Mouse (Mus musculus): ENCODE measurements at regions not wholly inside any gene's neighbourhood (a gene's known extent, or its start where the extent isn't known, plus 50 kb on each side); places are given as distances from the start of the nearest gene placed in this dataset.
A peak's percentile ranks its signal among the peaks of the same experiment; 100 is the strongest.

DNA sequence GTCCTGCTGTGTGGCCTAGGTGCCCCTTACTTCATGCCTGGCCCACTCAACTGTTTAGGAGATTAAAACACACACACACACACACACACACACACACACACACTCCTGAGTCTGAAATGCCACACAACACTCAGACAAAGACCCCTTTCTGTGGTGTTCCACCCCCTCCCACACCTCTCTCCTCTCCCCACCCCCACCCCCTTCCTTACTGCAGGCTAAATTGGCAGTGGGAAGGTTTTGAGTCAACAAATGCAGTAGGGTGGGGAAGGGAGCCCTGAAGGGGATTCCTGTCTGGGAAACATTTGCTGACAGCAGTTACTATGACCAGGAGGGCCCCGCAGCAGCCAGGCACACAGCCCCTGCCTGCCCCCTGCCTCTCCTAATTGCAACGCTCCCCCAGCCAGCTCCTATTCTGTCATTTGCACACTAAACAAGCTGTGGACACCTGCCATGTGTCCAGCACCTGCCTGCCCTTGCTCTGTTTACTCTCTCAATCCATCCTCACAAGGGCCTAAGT is 69.5 kb downstream of the Ephb3 start:
- no peak for DNase-seq (ENCODE audit: low read depth, low spot score)

GRCm38 (mm10) chr16:21277789-21278342 is 73.3 kb downstream of the Ephb3 start:
- DNase-seq (ENCODE audit: low read depth, low spot score), result no peak

GRCm38 (mm10) chr16:21278387-21278786 is 73.8 kb downstream of the Ephb3 start:
- DNase-seq (ENCODE audit: low read depth, low spot score), result no peak

DNA sequence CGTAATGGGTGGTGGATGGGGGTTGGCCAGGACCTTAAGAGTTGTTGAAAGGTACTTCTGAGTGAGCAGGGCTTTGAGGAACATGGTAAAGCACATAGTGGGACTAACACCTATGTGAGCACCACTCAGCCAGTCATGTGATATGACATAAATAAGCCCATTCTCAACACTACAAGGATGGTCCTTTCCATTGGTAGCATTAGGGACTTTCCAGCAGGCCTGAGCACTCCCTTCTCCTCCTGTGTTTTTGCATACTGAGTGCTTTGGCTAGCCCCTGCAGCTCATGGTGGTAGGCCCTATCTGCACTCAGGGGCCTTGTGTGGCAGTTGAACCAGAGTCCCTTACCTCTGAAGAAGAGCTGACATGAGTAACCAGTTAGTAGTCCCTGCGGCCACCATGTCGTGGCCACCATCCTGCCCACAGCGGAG is 75.7 kb downstream of the Ephb3 start:
- DNase-seq (ENCODE audit: low read depth, low spot score), result no peak

- no peak for DNase-seq (ENCODE audit: low read depth, low spot score)
Measured at GRCm38 (mm10) chr16:21281958-21282730, 77.6 kb downstream of the Ephb3 start.

DNA sequence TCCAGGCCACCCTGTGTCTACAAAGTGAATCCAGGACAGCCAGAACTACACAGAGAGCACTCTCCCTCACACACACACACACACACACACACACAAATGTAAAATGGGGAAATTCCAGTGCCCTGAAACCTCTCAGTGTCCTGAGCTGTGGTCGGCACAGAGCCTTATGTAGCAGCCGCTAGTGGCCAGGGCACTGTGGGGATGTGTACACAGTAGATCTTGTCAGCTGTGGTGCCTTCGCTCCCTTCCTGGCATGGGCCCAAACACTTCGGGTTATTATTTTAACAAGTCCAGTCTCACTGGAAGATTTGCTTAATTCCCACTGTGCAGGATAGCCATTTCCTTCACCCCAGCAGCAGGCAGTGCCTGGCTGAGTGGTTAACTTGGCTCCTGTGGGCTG is 81.5 kb downstream of the Ephb3 start:
- no peak for DNase-seq (ENCODE audit: low read depth, low spot score)

DNA sequence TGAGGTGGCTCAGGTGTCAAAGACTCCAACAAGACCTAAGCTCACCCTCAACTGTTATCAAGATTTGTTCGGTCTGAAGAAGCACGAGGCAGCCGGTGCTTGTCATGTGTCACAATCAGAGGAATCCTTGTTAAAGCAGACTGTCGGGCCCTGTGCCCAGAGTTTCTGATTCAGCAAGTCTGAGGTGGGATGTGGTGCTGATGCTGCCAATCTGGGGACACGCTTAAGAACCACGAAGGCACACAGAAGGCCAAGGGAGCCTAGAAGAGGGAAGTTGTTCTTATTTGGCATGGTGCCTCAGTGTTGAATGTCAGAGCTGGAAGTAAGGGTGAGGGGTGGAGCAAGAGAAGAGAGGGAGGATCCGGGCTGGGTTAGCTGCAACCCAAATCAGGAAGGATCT is 85.0 kb downstream of the Ephb3 start:
- DNase-seq (ENCODE audit: low read depth, low spot score), result peak; percentile 74

- DNase-seq (ENCODE audit: low read depth, low spot score), result no peak
Measured at GRCm38 (mm10) chr16:21293010-21293409, 88.5 kb downstream of the Ephb3 start.

- DNase-seq (ENCODE audit: low read depth, low spot score), result no peak
Measured at GRCm38 (mm10) chr16:21293569-21293968, 89.0 kb downstream of the Ephb3 start.

- DNase-seq (ENCODE audit: low read depth, low spot score), result no peak
Measured at GRCm38 (mm10) chr16:21294677-21295411, 90.3 kb downstream of the Ephb3 start.

DNA sequence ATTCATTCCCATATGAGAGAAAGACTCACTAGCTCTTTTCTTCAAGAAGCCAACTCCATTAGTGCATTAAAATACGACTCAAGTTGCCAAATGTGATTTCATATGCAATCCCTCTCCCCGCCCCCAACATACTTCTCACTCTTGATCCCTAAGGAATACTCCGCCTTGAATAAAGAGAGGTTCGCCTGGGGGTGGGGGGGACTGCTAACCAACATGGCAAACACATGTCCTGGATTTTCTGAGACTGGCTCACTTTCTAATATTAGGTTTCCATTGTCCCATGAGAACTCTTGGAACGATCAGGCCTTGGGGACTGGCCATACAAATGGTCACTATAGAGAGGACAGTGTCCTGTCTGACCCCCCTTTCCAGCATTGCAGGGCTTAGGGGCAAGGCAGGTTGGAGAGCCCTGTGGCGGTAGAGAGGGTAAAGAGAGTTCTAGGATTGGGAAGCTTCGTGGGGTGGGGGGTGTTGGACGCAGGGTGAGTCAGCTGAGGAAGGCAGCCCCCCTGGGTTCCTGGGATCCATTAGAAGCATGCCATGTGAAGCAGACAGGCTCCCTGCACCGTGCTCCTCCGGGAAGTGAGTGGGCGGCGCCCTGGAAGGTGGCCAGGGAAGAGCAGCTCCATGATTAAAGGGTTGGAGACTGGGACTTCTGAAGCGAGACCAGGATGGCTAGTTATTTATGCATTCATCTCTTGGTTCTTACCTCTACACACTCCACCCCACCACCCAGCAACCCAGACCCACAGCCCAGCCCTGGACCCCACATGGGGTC is 91.6 kb downstream of the Ephb3 start:
- no peak for DNase-seq (ENCODE audit: low read depth, low spot score)

GRCm38 (mm10) chr16:21296786-21297185 is 92.2 kb downstream of the Ephb3 start:
- DNase-seq (ENCODE audit: low read depth, low spot score), result no peak

DNA sequence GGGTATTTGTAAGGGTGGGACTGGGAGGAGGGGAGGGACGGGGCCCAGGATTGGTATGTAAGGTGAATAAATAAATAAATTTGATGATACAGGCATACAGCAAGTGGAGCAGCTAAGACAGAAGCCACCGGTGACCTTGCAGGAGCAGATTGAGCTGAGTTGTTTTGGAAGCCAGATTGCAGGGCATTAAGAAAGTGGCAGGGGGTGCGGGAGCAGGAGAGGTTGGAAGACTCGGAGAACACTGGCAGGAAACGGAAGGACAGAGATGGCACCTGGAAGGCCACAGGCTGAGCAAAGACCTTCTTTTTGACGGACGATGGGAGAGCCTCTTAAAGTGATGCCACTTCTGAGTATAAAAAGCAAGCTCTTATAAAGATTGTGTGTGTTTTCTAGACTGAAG is 94.3 kb downstream of the Ephb3 start:
- DNase-seq (ENCODE audit: low read depth, low spot score), result no peak

DNA sequence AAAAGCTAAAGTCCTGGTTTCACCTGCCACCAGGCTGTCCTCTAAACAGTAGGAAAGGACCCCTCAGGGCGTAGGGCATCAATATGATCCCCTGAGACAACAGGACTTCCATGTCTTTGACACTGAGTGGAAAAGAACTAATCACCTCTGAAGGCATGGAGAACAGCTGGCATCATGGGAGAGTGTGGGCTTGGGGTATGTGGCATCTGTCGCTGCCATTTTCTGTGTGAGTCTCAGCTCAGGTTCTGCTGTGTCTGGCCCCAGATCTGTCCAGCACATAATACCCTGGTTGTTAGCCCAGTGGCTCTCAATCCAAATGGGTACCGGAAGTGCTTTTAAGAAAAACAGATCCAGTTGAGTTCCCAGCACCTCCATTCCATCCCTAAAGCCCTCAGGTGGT is 101.3 kb downstream of the Ephb3 start:
- DNase-seq (ENCODE audit: low read depth, low spot score), result no peak

GRCm38 (mm10) chr16:21308513-21308912 is 104.0 kb downstream of the Ephb3 start:
- DNase-seq (ENCODE audit: low read depth, low spot score), result no peak

- DNase-seq (ENCODE audit: low read depth, low spot score), result no peak
Measured at GRCm38 (mm10) chr16:21310636-21311615, 106.4 kb downstream of the Ephb3 start.

DNA sequence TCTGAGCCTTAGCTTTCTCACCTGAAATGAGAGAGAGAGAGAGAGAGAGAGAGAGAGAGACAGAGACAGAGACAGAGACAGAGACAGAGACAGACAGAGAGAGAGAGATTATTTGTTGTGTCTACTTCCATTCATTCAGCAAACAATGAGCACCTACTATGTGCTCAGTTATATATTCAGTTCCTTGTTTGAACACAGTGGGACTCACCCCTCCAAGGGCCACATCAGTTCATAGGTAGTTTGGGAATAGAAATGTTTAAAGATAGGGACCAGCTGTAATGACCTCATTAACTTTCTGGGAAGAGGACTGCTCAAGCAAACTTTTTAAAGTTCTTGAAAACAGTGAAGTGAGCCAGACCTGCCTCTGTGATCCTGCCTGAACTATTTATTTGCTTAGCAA is 107.2 kb downstream of the Ephb3 start:
- no peak for DNase-seq (ENCODE audit: low read depth, low spot score)

DNA sequence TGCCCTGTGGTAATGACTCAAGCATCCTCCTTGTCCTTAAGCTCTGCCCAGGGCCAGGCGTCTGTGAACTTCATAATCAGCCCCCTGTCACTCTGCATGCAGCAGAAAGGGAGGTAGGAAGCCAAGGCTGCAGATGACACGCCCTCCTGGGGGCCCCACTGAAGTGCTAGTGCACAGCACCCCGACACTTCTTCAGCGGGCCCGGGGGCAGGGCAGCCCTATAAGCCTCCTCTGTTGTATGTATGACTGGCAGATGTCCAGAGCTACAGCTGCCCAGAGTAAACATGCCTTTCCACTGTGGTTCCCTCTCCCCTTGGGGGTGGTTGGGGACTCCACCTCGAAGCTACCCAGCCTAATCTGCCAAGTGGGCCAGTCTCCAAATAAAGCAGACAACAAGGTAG is 107.2 kb upstream of the Vps8 start:
- DNase-seq (ENCODE audit: low read depth, low spot score), result no peak

GRCm38 (mm10) chr16:21318009-21318639 is 104.8 kb upstream of the Vps8 start:
- no peak for DNase-seq (ENCODE audit: low read depth, low spot score)
